ENCODE assay signal across 9 mouse cellular contexts in genomic region chr5:138819780-138820179, GRCm38 (mm10). TPM values are rescaled to one million over a fixed set of nuclear protein-coding genes. Genes with fewer than 3 reads are reported as not detected.
DNase-seq lines count a peak whose midpoint lies in the region; ATAC-seq and TF ChIP-seq lines count a peak whose summit lies in the region.
"Had no signal": no experiment of that assay in that cellular context is flagged by ENCODE, and none has a peak within 500 bp of the region (broad histone marks: within the 10 kb centered on the region; RNA-seq: fewer than 3 reads in every experiment).

Gene Gm5294 (plus strand): TSS chr5:138820080.

- no peak for TF ChIP-seq POLR2A in small intestine, adult 2 months (IDR thresholded peaks at IDR 0.05; ENCODE audit: low read depth, low read length)

- H3K36me3 ChIP-seq in lung, embryonic 14.5 days (ENCODE audit: insufficient read depth): no peaks in the 10 kb centered on the region
- H3K36me3 ChIP-seq in forebrain, embryonic 13.5 days (ENCODE audit: poor library complexity, severe bottlenecking): no peaks in the 10 kb centered on the region
- H3K36me3 ChIP-seq in limb, embryonic 15.5 days: no peaks in the 10 kb centered on the region
- H3K36me3 ChIP-seq in small intestine, adult 2 months (ENCODE audit: control insufficient read depth, insufficient read depth, low read length): no peaks in the 10 kb centered on the region

- H3K4me3 ChIP-seq in lung, embryonic 14.5 days (ENCODE audit: low read depth, low read length): peak within 1 kb of the TSS; percentile 35
- H3K4me3 ChIP-seq in forebrain, embryonic 13.5 days: peak within 1 kb of the TSS; percentile 25
- H3K4me3 ChIP-seq in limb, embryonic 15.5 days: peak within 1 kb of the TSS; percentile 32
- peak within 1 kb of the TSS; percentile 38 for H3K4me3 ChIP-seq in small intestine, adult 2 months (ENCODE audit: low read depth, low read length)

- H3K27ac ChIP-seq in lung, embryonic 14.5 days (ENCODE audit: low read depth): no peak within 1 kb of the TSS
- H3K27ac ChIP-seq in forebrain, embryonic 13.5 days: no peak within 1 kb of the TSS
- H3K27ac ChIP-seq in limb, embryonic 15.5 days: no peak within 1 kb of the TSS
- H3K27ac ChIP-seq in small intestine, adult 2 months (ENCODE audit: insufficient read depth, low read depth, low read length): no peak within 1 kb of the TSS

- no peak for DNase-seq in lung, embryonic 14.5 days
- DNase-seq in lung, postnatal 4 days: no peak
- no peak for DNase-seq in thymus, postnatal 36 days
- no peak for DNase-seq in layer of hippocampus, adult 9-11 months
- no peak for DNase-seq in yolk sac, embryonic 10.5 days (ENCODE audit: low spot score)
- DNase-seq: cerebellum, adult 2 months had no signal

- no peaks in the 10 kb centered on the region for H3K9me3 ChIP-seq in lung, embryonic 14.5 days (ENCODE audit: low read depth, low read length)
- no peaks in the 10 kb centered on the region for H3K9me3 ChIP-seq in forebrain, embryonic 13.5 days (replicated peaks)
- no peaks in the 10 kb centered on the region for H3K9me3 ChIP-seq in limb, embryonic 15.5 days

- H3K27me3 ChIP-seq in lung, embryonic 14.5 days (ENCODE audit: insufficient read depth, low read length): peaks cover 57% of the 10 kb centered on the region
- peaks cover 63% of the 10 kb centered on the region for H3K27me3 ChIP-seq in forebrain, embryonic 13.5 days
- H3K27me3 ChIP-seq in limb, embryonic 15.5 days: peaks cover 64% of the 10 kb centered on the region
- peaks cover 35% of the 10 kb centered on the region for H3K27me3 ChIP-seq in small intestine, adult 2 months (ENCODE audit: control insufficient read depth, insufficient read depth, low read length)

- WGBS in lung, embryonic 14.5 days: 9% methylated on average over 21 of the region's 21 CpGs
- 8% methylated on average over 21 of the region's 21 CpGs for WGBS in forebrain, embryonic 13.5 days
- 8% methylated on average over 21 of the region's 21 CpGs for WGBS in limb, embryonic 15.5 days
- 35% methylated on average over 21 of the region's 21 CpGs for WGBS in small intestine, adult 2 months

- TF ChIP-seq CTCF in lung, embryonic 14.5 days (IDR thresholded peaks at IDR 0.05; ENCODE audit: low read depth): no peak
- no peak for TF ChIP-seq CTCF in small intestine, adult 2 months (IDR thresholded peaks at IDR 0.05; ENCODE audit: extremely low read depth, insufficient read length, insufficient replicate concordance, low read depth, low read length)

- no peak for ATAC-seq in lung, embryonic 14.5 days (ENCODE audit: insufficient read depth)
- no peak for ATAC-seq in forebrain, embryonic 13.5 days
- no peak for ATAC-seq in limb, embryonic 15.5 days (ENCODE audit: insufficient number of reproducible peaks, low FRiP score, low TSS enrichment, low read depth)

- peak within 1 kb of the TSS; percentile 38; the same call in 1 of the 2 replicates for H3K9ac ChIP-seq in lung, embryonic 14.5 days
- no peak within 1 kb of the TSS for H3K9ac ChIP-seq in forebrain, embryonic 13.5 days
- H3K9ac ChIP-seq in limb, embryonic 15.5 days: no peak within 1 kb of the TSS

- H3K4me2 ChIP-seq in lung, embryonic 14.5 days: peak within 1 kb of the TSS; percentile 62
- H3K4me2 ChIP-seq in forebrain, embryonic 13.5 days: peak within 1 kb of the TSS; percentile 47
- peak within 1 kb of the TSS; percentile 50 for H3K4me2 ChIP-seq in limb, embryonic 15.5 days

- no peaks in the 10 kb centered on the region for H3K4me1 ChIP-seq in lung, embryonic 14.5 days (ENCODE audit: insufficient read depth)
- peaks cover 8% of the 10 kb centered on the region for H3K4me1 ChIP-seq in forebrain, embryonic 13.5 days
- peaks cover 19% of the 10 kb centered on the region for H3K4me1 ChIP-seq in limb, embryonic 15.5 days
- H3K4me1 ChIP-seq in small intestine, adult 2 months (ENCODE audit: control insufficient read depth, insufficient read depth, insufficient read length, low read length): peaks cover 6% of the 10 kb centered on the region; the same call in 1 of the 2 replicates

RNA-seq across cellular contexts. Expression of gene Gm5294, which starts in this region (rescaled TPM):
- polyA plus RNA-seq in lung, embryonic 14.5 days (2014; fragmentation: Nextera tagmentation; extraction: Ambion mirVana): not detected in 2 replicates
- not detected in 2 replicates for polyA plus RNA-seq in forebrain, embryonic 13.5 days (2015; fragmentation: Nextera tagmentation; extraction: Ambion mirVana)
- not detected in 2 replicates for polyA plus RNA-seq in limb, embryonic 15.5 days (2015; fragmentation: Nextera tagmentation; extraction: Ambion mirVana)
- 0.24 TPM in 1 of 2 replicates, not detected in the other for polyA plus RNA-seq in small intestine, adult 2 months (2012; rRNA removed)
- polyA plus RNA-seq: cerebellum, adult 2 months had no signal
